Mouse (Mus musculus) macrophage (primary cell): ENCODE results near the gene Palm. TPM values are rescaled to one million over a fixed set of nuclear protein-coding genes. Genes with fewer than 3 reads are reported as not detected.

Source experiments
- H3K27ac ChIP-seq: fragments of 350-480 bp; formaldehyde crosslinking; 2 replicates; pipeline ENCODE4 v1.9.0; 2021
- H3K36me3 ChIP-seq: fragments of 350-480 bp; formaldehyde crosslinking; 2 replicates; pipeline ENCODE4 v1.9.0; 2021; ENCODE audit errors: inconsistent target
- H3K4me3 ChIP-seq: fragments of 350-480 bp; formaldehyde crosslinking; 2 replicates; pipeline ENCODE4 v1.9.0; 2021; ENCODE audit errors: inconsistent target
- H3K79me2 ChIP-seq: fragments of 350-480 bp; formaldehyde crosslinking; 2 replicates; pipeline ENCODE4 v1.9.0; 2021; ENCODE audit errors: inconsistent target
- WGBS: methylation state at CpG from one replicate; pipeline ENCODE4 v1.1.7; 2026; ENCODE audit warnings: inconsistent platforms; ENCODE audit not compliant: missing documents; 5-methylcytosine and 5-hydroxymethylcytosine counted together
- polyA plus RNA-seq: library from polyadenylated mRNA; stranded (reverse); fragments of 250-400 nt; gene quantifications from 3 replicates; pipeline ENCODE4 v1.2.4, GENCODE M21; 2018; ENCODE audit warnings: inconsistent platforms

The Palm gene
- polyA plus RNA-seq, 1 experiment from 2014 or later: 1.3 TPM

- Histone ChIP-seq H3K79me2 (no peaks in the 10 kb centered on the region), H3K4me3 (no peak overlapping the region), H3K27ac (no peak overlapping the region), H3K36me3 (no peaks in the 10 kb centered on the region)
- 46% methylated on average over 12 of the region's 12 CpGs for WGBS
Measured at GRCm38 (mm10) chr10:79798289-79798928, 5.0 kb downstream of the Palm start.

GRCm38 (mm10) chr10:79800508-79800907 is 7.1 kb downstream of the Palm start:
- Histone ChIP-seq H3K79me2 (no peaks in the 10 kb centered on the region), H3K36me3 (no peaks in the 10 kb centered on the region), H3K27ac (no peak overlapping the region), H3K4me3 (no peak overlapping the region)
- WGBS: 93% methylated on average over 11 of the region's 11 CpGs

- Histone ChIP-seq H3K79me2 (no peaks in the 10 kb centered on the region), H3K4me3 (no peak overlapping the region), H3K27ac (no peak overlapping the region), H3K36me3 (no peaks in the 10 kb centered on the region)
- WGBS: 89% methylated on average over 3 of the region's 3 CpGs
Measured at GRCm38 (mm10) chr10:79801837-79802236, 8.5 kb downstream of the Palm start.

GRCm38 (mm10) chr10:79802331-79802971 is 9.1 kb downstream of the Palm start:
- Histone ChIP-seq H3K4me3 (no peak overlapping the region), H3K36me3 (no peaks in the 10 kb centered on the region), H3K79me2 (no peaks in the 10 kb centered on the region), H3K27ac (no peak overlapping the region)
- 64% methylated on average over 10 of the region's 11 CpGs for WGBS

- no peaks in the 10 kb centered on the region for H3K79me2 ChIP-seq
- H3K27ac ChIP-seq: no peak overlapping the region
- 77% methylated on average over 27 of the region's 29 CpGs for WGBS
- no peak overlapping the region for H3K4me3 ChIP-seq
- H3K36me3 ChIP-seq: no peaks in the 10 kb centered on the region
Measured at GRCm38 (mm10) chr10:79803716-79804323, 10.4 kb downstream of the Palm start.

- 86% methylated on average over 11 of the region's 11 CpGs for WGBS
- no peaks in the 10 kb centered on the region for H3K79me2 ChIP-seq
- H3K4me3 ChIP-seq: no peak overlapping the region
- H3K27ac ChIP-seq: no peak overlapping the region
- no peaks in the 10 kb centered on the region for H3K36me3 ChIP-seq
Measured at GRCm38 (mm10) chr10:79805636-79806035, 12.3 kb downstream of the Palm start.

GRCm38 (mm10) chr10:79806331-79806730 is 13.0 kb downstream of the Palm start:
- WGBS: 94% methylated on average over 9 of the region's 9 CpGs
- no peak overlapping the region for H3K4me3 ChIP-seq
- no peak overlapping the region for H3K27ac ChIP-seq
- H3K36me3 ChIP-seq: no peaks in the 10 kb centered on the region
- no peaks in the 10 kb centered on the region for H3K79me2 ChIP-seq

GRCm38 (mm10) chr10:79806972-79807371 is 13.6 kb downstream of the Palm start:
- Histone ChIP-seq H3K36me3 (no peaks in the 10 kb centered on the region), H3K4me3 (no peak overlapping the region), H3K27ac (no peak overlapping the region), H3K79me2 (no peaks in the 10 kb centered on the region)
- WGBS: 89% methylated on average over 10 of the region's 10 CpGs

- no peaks in the 10 kb centered on the region for H3K36me3 ChIP-seq
- WGBS: 88% methylated on average over 11 of the region's 11 CpGs
- H3K4me3 ChIP-seq: no peak overlapping the region
- no peak overlapping the region for H3K27ac ChIP-seq
- no peaks in the 10 kb centered on the region for H3K79me2 ChIP-seq
Measured at GRCm38 (mm10) chr10:79807826-79808225, 14.5 kb downstream of the Palm start.

- 96% methylated on average over 11 of the region's 11 CpGs for WGBS
- H3K4me3 ChIP-seq: no peak overlapping the region
- H3K79me2 ChIP-seq: no peaks in the 10 kb centered on the region
- no peak overlapping the region for H3K27ac ChIP-seq
- H3K36me3 ChIP-seq: no peaks in the 10 kb centered on the region
Measured at GRCm38 (mm10) chr10:79808728-79809127, 15.4 kb downstream of the Palm start.

GRCm38 (mm10) chr10:79811736-79812637 is 18.6 kb downstream of the Palm start:
- H3K27ac ChIP-seq: no peak overlapping the region
- H3K4me3 ChIP-seq: no peak overlapping the region
- WGBS: 41% methylated on average over 15 of the region's 15 CpGs
- no peaks in the 10 kb centered on the region for H3K79me2 ChIP-seq
- H3K36me3 ChIP-seq: no peaks in the 10 kb centered on the region

GRCm38 (mm10) chr10:79814271-79814842 is 21.0 kb downstream of the Palm start:
- H3K4me3 ChIP-seq: no peak overlapping the region
- no peak overlapping the region for H3K27ac ChIP-seq
- H3K79me2 ChIP-seq: no peaks in the 10 kb centered on the region
- no peaks in the 10 kb centered on the region for H3K36me3 ChIP-seq
- 96% methylated on average over 5 of the region's 5 CpGs for whole genome bisulfite sequencing

GRCm38 (mm10) chr10:79815671-79816494 is 22.5 kb downstream of the Palm start:
- Histone ChIP-seq H3K4me3 (no peak overlapping the region), H3K79me2 (no peaks in the 10 kb centered on the region), H3K36me3 (no peaks in the 10 kb centered on the region), H3K27ac (no peak overlapping the region)
- WGBS: 97% methylated on average over 12 of the region's 12 CpGs

GRCm38 (mm10) chr10:79817111-79817510 is 23.7 kb downstream of the Palm start:
- WGBS: 77% methylated on average over 2 of the region's 2 CpGs
- Histone ChIP-seq H3K36me3 (no peaks in the 10 kb centered on the region), H3K27ac (no peak overlapping the region), H3K79me2 (no peaks in the 10 kb centered on the region), H3K4me3 (no peak overlapping the region)
